Mouse (Mus musculus): ENCODE data around the gene Tifa. TPM values are rescaled to one million over a fixed set of nuclear protein-coding genes. Genes with fewer than 3 reads are reported as not detected.

The Tifa gene
- total RNA-seq, 2 experiments from 2014 or later: 3.8 to 6.3 TPM

DNA sequence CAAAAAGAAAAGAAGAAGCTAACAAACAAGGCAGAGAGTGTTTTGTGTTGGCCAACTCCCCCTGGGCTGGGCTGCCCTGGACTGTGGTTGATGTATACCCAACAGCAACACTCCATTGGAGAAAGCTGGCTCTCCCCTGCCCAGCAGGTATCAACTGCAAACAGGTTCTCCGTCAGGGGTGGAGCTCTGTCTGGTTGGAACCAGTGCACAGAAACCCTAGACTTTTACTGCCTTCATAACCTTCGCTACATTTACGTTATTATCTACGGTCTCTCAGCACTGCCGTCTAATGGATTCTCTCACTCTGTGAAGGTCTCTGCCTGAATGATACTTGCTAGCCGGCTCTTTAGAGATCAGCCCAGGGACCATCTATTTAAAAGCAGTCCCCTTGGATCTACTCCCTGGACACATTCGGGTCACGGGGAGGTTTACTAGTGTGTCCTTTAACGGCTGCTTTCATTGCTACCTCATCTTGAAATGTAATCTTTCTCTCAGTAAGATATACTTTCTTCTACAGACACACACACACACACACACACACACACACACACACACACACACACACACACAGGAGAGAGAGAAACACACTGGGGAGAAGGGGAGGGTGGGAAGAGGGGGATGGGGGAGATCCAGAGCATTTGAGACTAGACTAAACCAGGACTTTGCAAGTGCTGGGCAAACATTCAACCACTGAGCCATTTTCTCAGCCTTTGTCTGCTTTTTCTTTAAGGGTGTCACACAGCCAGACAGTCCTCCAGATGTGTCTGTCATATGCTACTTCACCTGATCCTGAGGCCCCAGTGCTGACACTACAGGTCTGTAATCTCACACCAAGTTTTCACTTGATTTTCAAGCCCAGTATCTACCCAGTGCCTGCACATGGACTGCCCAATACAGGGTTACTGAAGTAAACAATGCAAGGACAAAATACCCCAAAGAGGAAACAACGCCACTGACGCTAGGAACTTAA is 29.4 kb downstream of the Tifa start:
- DNase-seq (ENCODE audit: low spot score in 2 of 2): no peak
- intact Hi-C loops (cut with DNase I): no loop called here

DNA sequence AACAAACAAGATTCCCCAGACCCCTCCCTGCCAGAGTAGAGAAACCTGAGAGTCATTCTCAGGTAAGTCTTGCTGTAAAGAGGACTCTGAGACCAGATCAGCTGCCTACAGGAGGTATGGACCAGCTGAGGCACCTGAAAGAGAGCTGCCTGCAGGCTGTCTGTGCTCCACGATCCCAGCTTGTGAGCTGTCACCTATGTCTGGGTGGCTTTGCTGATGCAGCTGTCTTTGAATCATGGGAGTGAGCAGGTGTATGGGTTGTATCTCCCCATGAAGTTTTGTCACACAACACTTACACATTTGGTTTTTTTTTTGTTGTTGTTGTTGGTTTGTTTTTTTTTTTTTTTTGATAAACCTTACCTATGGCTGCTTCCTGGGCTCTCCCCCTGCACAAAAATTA is 30.8 kb downstream of the Tifa start:
- intact Hi-C loops (cut with DNase I): no loop called here
- no peak for DNase-seq (ENCODE audit: low spot score in 2 of 2)

GRCm38 (mm10) chr3:127821209-127821608 is 31.6 kb downstream of the Tifa start:
- intact Hi-C loops (cut with DNase I): no loop called here

DNA sequence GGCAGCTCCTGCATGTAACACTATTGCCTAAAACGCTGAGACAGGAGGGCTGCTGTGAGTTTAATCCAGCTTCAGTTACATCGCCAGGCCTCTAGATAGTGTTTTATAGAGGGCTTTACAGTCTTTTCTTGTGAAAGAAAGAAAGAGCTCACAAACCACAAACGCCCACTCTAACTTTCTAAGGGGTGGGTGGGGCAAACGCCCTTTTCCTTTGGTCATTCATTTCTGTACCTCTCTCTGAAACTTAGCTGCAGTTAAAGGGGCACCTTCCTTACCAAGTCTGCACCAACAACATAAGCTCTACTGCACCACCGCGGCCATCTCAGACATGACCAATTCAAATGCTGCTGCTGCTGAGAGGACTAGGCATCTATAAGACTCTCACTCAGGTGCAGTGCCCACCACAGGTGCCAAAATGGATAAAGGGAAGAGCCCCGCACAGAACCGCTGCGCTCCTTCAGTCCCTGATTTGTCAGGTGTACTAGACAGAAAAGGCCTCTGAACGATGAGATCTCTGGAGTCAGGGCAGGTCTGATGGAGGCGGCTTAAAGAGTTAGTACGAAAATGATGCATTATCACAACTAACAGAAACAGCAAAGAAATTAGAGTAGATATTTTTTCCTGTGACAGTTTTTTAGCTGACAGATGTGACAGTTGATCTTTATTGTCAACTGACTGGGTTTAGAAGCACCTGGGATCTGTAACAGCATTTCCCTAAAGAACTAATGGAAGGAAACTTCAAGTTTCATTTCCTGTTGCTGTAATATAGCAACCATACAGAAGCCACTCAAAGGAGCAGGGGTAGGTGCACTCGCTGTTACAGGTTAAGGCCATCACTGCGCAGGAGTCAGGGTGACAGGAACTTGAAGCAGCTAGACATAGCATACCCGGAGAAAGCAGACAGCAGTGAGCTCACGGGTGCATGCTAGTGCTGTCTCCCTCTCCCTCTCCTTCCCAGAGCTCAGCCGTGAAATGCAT is 34.6 kb downstream of the Tifa start:
- no peak for DNase-seq (ENCODE audit: low spot score in 2 of 2)
- intact Hi-C loops (cut with DNase I): no loop called here

More at GRCm38 (mm10) chr3:127821209-127821608, 31.6 kb downstream of the Tifa start:
- DNase-seq (ENCODE audit: low spot score in 2 of 2): no peak

GRCm38 (mm10) chr3:127826503-127826902 is 36.9 kb downstream of the Tifa start:
- DNase-seq (ENCODE audit: low spot score in 2 of 2): no peak
- intact Hi-C loops (cut with DNase I): no loop called here

DNA sequence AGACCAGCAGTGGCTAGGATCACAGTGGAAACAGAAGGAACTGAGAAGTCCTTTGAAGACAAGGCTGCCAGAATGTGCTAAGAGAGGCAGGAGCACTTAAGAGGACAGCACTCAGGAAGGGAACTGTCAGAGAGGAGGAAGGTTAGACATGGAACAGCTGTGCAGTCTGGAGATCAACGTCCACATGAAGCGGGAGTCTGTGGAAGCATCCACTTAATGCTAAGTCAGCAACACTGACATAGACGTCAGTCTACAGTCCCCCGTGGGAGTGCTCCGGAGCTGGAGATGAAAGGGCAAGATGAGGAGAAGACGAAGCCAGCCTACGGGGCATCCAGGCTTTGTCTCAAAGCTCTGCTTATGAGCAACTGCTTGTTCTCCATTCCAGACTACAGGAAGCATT is 37.5 kb downstream of the Tifa start:
- intact Hi-C loops (cut with DNase I): no loop called here
- DNase-seq (ENCODE audit: low spot score in 2 of 2): no peak

DNA sequence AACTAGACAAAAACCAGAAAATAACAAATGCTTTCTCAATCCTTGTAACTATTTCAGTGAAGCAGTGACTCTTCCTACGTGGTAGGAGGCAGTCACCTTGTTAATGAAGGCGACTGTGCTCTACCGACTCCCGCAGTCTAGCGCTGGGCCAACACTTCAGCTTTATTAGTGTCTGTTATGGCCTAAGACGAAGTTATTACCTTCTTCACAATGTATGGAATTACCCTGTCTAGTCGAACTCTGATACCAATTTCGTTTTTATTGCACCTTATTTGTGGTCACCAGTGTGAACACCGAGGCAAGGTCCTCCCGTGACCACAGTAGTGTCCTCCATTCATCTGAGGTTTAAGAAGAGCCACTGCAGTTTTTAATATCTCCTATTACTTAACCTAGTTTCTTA is 40.6 kb downstream of the Tifa start:
- no peak for DNase-seq (ENCODE audit: low spot score in 2 of 2)
- intact Hi-C loops (cut with DNase I): loop anchor here (10.0 kb wide), 1 partner anchor 205 kb away; no protein-coding TSS in a partner anchor

- intact Hi-C loops (cut with DNase I): loop anchor here (10.0 kb wide), 1 partner anchor 206 kb away; no protein-coding TSS in a partner anchor
- DNase-seq (ENCODE audit: low spot score in 2 of 2): no peak
These were observed 41.5 kb downstream of the Tifa start for GRCm38 (mm10) chr3:127831079-127831478.

GRCm38 (mm10) chr3:127834040-127834439 is 44.4 kb downstream of the Tifa start:
- DNase-seq (ENCODE audit: low spot score in 2 of 2): no peak
- intact Hi-C loops (cut with DNase I): loop anchor here (10.0 kb wide), 1 partner anchor 209 kb away; no protein-coding TSS in a partner anchor

DNA sequence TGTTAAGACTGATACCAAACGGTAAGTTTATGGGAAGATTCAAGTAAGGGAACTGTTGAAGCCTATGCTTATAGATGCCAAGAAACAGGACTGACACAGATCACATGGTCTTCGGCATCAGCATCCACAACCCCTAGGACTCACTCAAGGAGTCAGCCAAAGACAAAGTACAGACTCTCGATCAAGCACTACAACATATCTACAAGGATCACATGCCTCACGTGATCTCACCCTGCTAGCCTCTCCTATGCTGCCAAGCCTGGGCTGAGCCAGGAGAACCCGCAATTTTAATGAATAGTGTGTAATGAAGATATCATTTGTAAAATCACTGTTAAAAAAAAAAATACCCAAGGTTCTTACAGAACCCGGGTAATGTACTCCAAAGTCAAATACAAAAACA is 46.0 kb downstream of the Tifa start:
- intact Hi-C loops (cut with DNase I): loop anchor here (10.0 kb wide), 1 partner anchor 211 kb away; no protein-coding TSS in a partner anchor
- DNase-seq (ENCODE audit: low spot score in 2 of 2): no peak

DNA sequence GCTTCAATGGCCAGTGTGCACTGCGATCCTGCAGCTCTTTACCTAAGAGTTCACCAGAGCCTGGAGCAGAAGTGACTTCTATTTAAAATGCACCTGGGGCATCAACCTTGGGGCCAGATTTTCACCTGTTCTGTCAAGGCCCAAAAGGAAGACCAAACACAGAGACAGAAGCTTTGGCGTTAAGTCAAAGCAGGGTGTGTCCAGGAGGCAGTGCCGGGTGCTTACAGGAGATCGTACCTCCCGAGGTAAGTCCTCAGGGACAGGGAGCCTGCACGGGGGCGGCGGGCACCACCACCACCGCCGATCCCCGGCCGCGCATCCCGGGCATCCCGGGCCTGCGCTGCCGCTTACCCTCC is 47.2 kb downstream of the Tifa start:
- peak in 1 of 2 experiments; percentile 9 for DNase-seq (ENCODE audit: low spot score in 2 of 2)
- intact Hi-C loops (cut with DNase I): loop anchor here (10.0 kb wide), 1 partner anchor 212 kb away; no protein-coding TSS in a partner anchor

DNA sequence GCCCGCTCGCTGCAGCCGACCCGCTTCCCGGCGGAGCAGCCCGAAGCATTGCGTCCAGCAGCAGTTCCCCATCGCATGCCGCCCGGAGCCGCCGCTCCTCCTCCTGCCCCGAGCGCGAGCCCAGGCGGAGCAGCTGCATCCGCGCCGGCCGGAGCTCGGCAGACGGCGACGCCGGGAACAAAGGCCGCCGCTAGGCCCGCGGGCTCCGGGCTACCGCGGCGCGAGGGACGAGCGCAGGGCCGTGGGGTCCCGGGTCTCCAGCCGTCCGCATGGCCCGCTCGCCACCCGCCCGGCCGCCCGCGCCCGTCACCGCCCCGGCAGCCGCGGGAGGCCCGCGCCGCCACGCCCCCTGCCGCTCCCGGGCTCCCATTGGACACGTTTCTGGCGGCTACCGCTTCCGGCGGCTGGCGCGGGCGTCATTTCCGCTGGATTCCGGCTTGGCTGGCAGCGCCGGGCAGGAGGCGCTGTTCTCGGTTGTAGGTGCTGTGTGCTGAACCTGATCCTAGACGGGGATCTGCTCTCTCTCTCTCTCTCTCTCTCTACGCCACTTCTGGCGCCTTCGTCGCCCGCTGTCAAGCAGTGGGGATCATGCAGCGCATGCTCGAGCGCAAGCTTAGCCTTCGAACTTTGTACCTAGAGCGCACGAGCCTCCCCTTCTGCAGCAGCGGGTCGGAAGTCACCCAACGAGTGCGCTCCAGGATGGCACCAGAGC is 47.7 kb downstream of the Tifa start, which contains the start of gene Ap1ar:
Ap1ar (minus strand) TSS at position 370 of the 712 bp plus-strand sequence.
- peak; percentile 97 for DNase-seq (ENCODE audit: low spot score in 2 of 2)
- intact Hi-C loops (cut with DNase I): loop anchor here (10.0 kb wide), 1 partner anchor 213 kb away; no protein-coding TSS in a partner anchor

- intact Hi-C loops (cut with DNase I): loop anchor here (10.0 kb wide), 1 partner anchor 213 kb away; no protein-coding TSS in a partner anchor
- DNase-seq (ENCODE audit: low spot score in 2 of 2): no peak
These were observed 48.5 kb downstream of the Tifa start for GRCm38 (mm10) chr3:127837972-127838644.

DNA sequence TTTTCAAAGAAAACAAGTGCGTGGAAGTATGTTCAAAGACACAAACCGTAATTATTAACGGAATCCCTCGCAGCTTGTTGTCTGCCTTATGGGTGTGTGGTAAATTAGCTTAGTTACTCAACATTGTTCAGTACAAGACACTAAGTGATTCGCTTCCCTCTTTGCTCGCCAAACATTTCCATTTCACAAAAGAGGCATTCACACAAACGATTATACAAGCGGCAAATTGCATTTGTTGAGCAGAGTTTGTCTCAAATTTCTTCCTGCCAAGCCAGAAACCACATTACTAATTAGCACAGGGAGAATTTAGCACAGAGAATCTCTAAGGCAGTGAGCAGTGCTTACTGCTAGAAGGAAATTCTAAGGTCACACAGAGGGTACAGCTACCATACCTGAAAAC is 52.3 kb downstream of the Tifa start:
- intact Hi-C loops (cut with DNase I): no loop called here
- no peak for DNase-seq (ENCODE audit: low spot score in 2 of 2)

GRCm38 (mm10) chr3:127843324-127843940 is 53.8 kb downstream of the Tifa start:
- intact Hi-C loops (cut with DNase I): no loop called here
- no peak for DNase-seq (ENCODE audit: low spot score in 2 of 2)

- DNase-seq (ENCODE audit: low spot score in 2 of 2): no peak
- intact Hi-C loops (cut with DNase I): no loop called here
These were observed 54.3 kb downstream of the Tifa start for GRCm38 (mm10) chr3:127843941-127844327.

- intact Hi-C loops (cut with DNase I): no loop called here
- DNase-seq (ENCODE audit: low spot score in 2 of 2): no peak
These were observed 58.6 kb downstream of the Tifa start for GRCm38 (mm10) chr3:127848088-127848808.
